Mouse (Mus musculus) G1E (cell line): ENCODE results near the gene Tnik.

Experiments used
- CTCF ChIP-seq: IDR thresholded peaks from 2 replicates; pipeline ENCODE4 v1.5.1; 2012; ENCODE audit warnings: low read depth, low read length, inconsistent platforms, mixed read lengths
- GATA1 ChIP-seq: IDR thresholded peaks from 2 replicates; pipeline ENCODE4 v1.6.1; 2012; ENCODE audit warnings: borderline replicate concordance, low read length, inconsistent platforms, mixed read lengths
- TAL1 ChIP-seq: conservative IDR thresholded peaks from 2 replicates; pipeline ENCODE4 v1.6.1; 2012; ENCODE audit warnings: low read depth, low read length, inconsistent platforms, mixed read lengths

- no peak for TF ChIP-seq TAL1
- no peak for TF ChIP-seq CTCF
- TF ChIP-seq GATA1, result no peak
Observed at GRCm38 (mm10) chr3:28368746-28369145, 105.7 kb downstream of the Tnik start.
